Mouse (Mus musculus) heart, postnatal 36 days (tissue): ENCODE data around the gene Gabbr1. TPM values are rescaled to one million over a fixed set of nuclear protein-coding genes. Genes with fewer than 3 reads are reported as not detected.

ENCODE experiments used
- DNase-seq, 2 experiments: peaks; one replicate each; pipeline ENCODE4 v3.0.0; 2021 to 2022
- intact Hi-C: fragments of 180-260 bp; cut with DNase I; formaldehyde crosslinking; loops from one replicate; pipeline ENCODE4 v1.15.1; 2025
- total RNA-seq, 2 experiments: library from RNA; stranded (reverse); gene quantifications; 2 replicates each; pipeline ENCODE4 v1.2.3; 2021

Gabbr1 gene
- total RNA-seq, 2 experiments from 2014 or later = 8.6 to 9.4 TPM

GRCm38 (mm10) chr17:37072080-37072729 lies 26.4 kb downstream of the Gabbr1 start:
- intact Hi-C loops = no loop called here
- DNase-seq = no peak

- DNase-seq = no peak
- intact Hi-C loops = no loop called here
These were observed 27.0 kb downstream of the Gabbr1 start for GRCm38 (mm10) chr17:37072730-37073276.

GRCm38 (mm10) chr17:37075181-37075580 lies 29.4 kb downstream of the Gabbr1 start:
- intact Hi-C loops = no loop called here
- no peak for DNase-seq

- no peak for DNase-seq
- intact Hi-C loops = no loop called here
These were observed 30.0 kb downstream of the Gabbr1 start for GRCm38 (mm10) chr17:37075766-37076165.

GRCm38 (mm10) chr17:37078193-37078592 lies 32.4 kb downstream of the Gabbr1 start:
- intact Hi-C loops = no loop called here
- DNase-seq = no peak

GRCm38 (mm10) chr17:37078990-37079389 lies 33.2 kb downstream of the Gabbr1 start:
- no peak for DNase-seq
- intact Hi-C loops = no loop called here

GRCm38 (mm10) chr17:37080119-37080518 lies 34.4 kb downstream of the Gabbr1 start:
- intact Hi-C loops = no loop called here
- DNase-seq = peak; percentile 11 to 17

GRCm38 (mm10) chr17:37081659-37082058 lies 35.9 kb downstream of the Gabbr1 start:
- intact Hi-C loops = no loop called here
- no peak for DNase-seq

GRCm38 (mm10) chr17:37083327-37083726 lies 37.6 kb downstream of the Gabbr1 start:
- intact Hi-C loops = loop anchor here (1.0 kb wide), 1 partner anchor 120 kb away; no protein-coding TSS in a partner anchor
- DNase-seq = peak; percentile 51 to 60

GRCm38 (mm10) chr17:37084632-37085031 lies 38.9 kb downstream of the Gabbr1 start:
- intact Hi-C loops = no loop called here
- DNase-seq = no peak

GRCm38 (mm10) chr17:37085545-37085944 lies 39.8 kb downstream of the Gabbr1 start:
- no peak for DNase-seq
- intact Hi-C loops = no loop called here

- DNase-seq = no peak
- intact Hi-C loops = no loop called here
These were observed 42.6 kb downstream of the Gabbr1 start, which contains the start of gene Olfr90 for GRCm38 (mm10) chr17:37088399-37088798. TSS of gene Olfr90 (minus strand) at chr17:37088499.

- intact Hi-C loops = no loop called here
- DNase-seq = no peak
These were observed 46.4 kb downstream of the Gabbr1 start for GRCm38 (mm10) chr17:37092198-37092597.

- DNase-seq = no peak
- intact Hi-C loops = no loop called here
These were observed 47.5 kb downstream of the Gabbr1 start for GRCm38 (mm10) chr17:37093289-37093688.

- DNase-seq = no peak
- intact Hi-C loops = no loop called here
These were observed 52.4 kb downstream of the Gabbr1 start, which contains the start of gene Olfr91 for GRCm38 (mm10) chr17:37098178-37098577. TSS of gene Olfr91 (minus strand) at chr17:37098278.

GRCm38 (mm10) chr17:37119988-37120387 lies 74.2 kb downstream of the Gabbr1 start, which contains the start of gene Olfr92:
TSS of gene Olfr92 (minus strand) at chr17:37120088.
- intact Hi-C loops = loop anchor here (1.0 kb wide), 1 partner anchor 61 kb away; no protein-coding TSS in a partner anchor
- no peak for DNase-seq

Other genes with a start within 250 kb of the Gabbr1 start
- not detected for gene H2-M10.6, start 233.8 kb upstream of the Gabbr1 start, total RNA-seq
- gene Trim26, start 208.8 kb upstream of the Gabbr1 start, total RNA-seq = 10 to 100 TPM; 22.2 to 23.6 TPM
- not detected for gene Trim15, start 178.8 kb upstream of the Gabbr1 start, total RNA-seq
- under 1 TPM; 0.41 to 0.64 TPM for gene Trim10, start 176.4 kb upstream of the Gabbr1 start, total RNA-seq
- gene Trim40, start 155.8 kb upstream of the Gabbr1 start, total RNA-seq = not detected
- gene Trim31, start 147.8 kb upstream of the Gabbr1 start, total RNA-seq = not detected
- gene Rnf39, start 103.0 kb upstream of the Gabbr1 start, total RNA-seq = under 1 TPM; 0.76 to 0.92 TPM
- 10 to 100 TPM; 95.1 to 96.8 TPM for gene Ppp1r11, start 94.2 kb upstream of the Gabbr1 start, total RNA-seq
- 10 to 100 TPM; 24.1 to 27.6 TPM for gene Znrd1, start 87.4 kb upstream of the Gabbr1 start, total RNA-seq
- gene Znrd1as, start 87.4 kb upstream of the Gabbr1 start, total RNA-seq = 10 to 100 TPM; 13.3 to 13.5 TPM
- not detected for gene 2410137M14Rik, start 64.7 kb upstream of the Gabbr1 start, total RNA-seq
- gene H2-M5, start 56.4 kb upstream of the Gabbr1 start, total RNA-seq = not detected
- gene Zfp57, start 44.8 kb upstream of the Gabbr1 start, total RNA-seq = 1 to 10 TPM; 1.0 to 1.8 TPM
- not detected for gene Mog, start 22.6 kb upstream of the Gabbr1 start, total RNA-seq
- gene Olfr90, start 42.5 kb downstream of the Gabbr1 start, total RNA-seq = not detected
- not detected for gene Olfr91, start 52.3 kb downstream of the Gabbr1 start, total RNA-seq
- not detected for gene Olfr92, start 74.1 kb downstream of the Gabbr1 start, total RNA-seq
- gene Olfr93, start 115.5 kb downstream of the Gabbr1 start, total RNA-seq = not detected
- not detected for gene Ubd, start 147.9 kb downstream of the Gabbr1 start, total RNA-seq
- gene Olfr94, start 155.0 kb downstream of the Gabbr1 start, total RNA-seq = not detected
- not detected for gene Olfr95, start 167.2 kb downstream of the Gabbr1 start, total RNA-seq
- not detected for gene Olfr96, start 174.2 kb downstream of the Gabbr1 start, total RNA-seq
- not detected for gene Olfr97, start 191.4 kb downstream of the Gabbr1 start, total RNA-seq
- not detected for gene Olfr98, start 217.8 kb downstream of the Gabbr1 start, total RNA-seq
- 1 to 10 TPM; 2.8 to 3.7 TPM for gene H2-M3, start 224.3 kb downstream of the Gabbr1 start, total RNA-seq
- gene Olfr99, start 237.5 kb downstream of the Gabbr1 start, total RNA-seq = not detected